Mouse (Mus musculus): ENCODE results near the gene Ptprn2. TPM values are rescaled to one million over a fixed set of nuclear protein-coding genes. Genes with fewer than 3 reads are reported as not detected.

Ptprn2 gene
- total RNA-seq, 2 experiments from 2014 or later, result 0.12 to 0.19 TPM

DNA sequence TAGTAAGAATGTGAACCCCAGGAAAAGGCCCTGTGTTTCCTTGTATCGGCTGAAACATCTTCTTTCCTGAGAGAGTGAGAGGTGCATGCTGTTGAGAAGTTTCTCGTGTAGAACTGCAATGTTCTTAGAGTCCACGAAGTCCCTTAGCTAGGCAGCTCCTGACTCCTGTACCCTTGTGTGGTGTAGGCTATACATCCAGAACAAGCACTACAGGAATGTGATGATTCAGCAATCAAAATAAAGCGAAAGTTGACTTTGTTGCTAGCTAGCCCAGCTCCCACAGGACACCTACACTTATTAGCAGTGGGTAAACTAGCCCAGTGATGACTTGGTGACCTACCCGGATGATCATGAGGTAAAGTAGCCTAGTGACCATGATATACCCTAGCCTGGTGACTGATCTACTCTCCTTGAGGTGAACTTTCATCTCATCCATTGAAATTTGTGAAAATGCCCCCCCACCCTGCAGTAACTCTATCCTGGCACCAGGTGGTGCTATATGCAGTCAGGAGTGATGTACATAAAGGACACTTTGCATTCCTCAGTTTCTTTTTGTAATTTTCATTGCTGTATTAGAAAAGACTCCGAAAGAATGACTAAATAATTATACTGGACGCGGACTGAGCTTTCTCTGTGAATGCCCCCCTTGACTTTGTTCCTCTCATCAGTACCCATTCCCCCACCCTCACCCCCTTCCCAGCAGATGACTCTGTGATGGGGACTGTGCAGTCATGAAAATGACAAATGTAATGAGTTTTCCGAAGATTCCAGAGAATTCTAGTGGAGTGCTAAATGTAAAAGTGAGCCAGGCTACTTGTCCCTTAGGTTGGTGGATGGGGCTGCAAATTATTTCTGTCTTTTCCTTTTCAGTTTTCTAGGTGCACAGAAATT, 140.1 kb downstream of the Ptprn2 start:
- peak; percentile 19 to 55 for DNase-seq
- intact Hi-C loops (cut with DNase I), result loop anchor here (10.0 kb wide), 2 partner anchors 699 to 729 kb away; no protein-coding TSS in a partner anchor

DNA sequence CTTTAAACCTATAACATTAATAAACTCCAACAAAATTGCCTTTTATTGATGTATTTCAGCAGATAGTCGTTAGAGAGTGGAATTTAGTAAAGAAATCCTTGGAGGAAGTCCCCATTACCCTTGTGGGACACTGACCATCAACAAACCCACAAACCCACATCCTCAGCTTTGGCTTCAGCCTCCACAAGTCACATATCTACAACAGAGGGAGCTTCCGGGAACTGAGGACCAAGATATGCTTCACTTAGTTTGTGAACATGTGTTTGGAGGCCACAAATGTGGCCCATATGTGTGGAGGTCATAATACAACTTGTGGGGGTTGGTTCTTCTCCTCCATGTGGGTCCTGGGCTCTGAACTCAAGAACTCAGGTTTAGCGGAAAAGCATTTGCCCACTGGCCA, 143.5 kb downstream of the Ptprn2 start:
- DNase-seq, result no peak
- intact Hi-C loops (cut with DNase I), result loop anchor here (10.0 kb wide), 2 partner anchors 696 to 726 kb away; no protein-coding TSS in a partner anchor

DNA sequence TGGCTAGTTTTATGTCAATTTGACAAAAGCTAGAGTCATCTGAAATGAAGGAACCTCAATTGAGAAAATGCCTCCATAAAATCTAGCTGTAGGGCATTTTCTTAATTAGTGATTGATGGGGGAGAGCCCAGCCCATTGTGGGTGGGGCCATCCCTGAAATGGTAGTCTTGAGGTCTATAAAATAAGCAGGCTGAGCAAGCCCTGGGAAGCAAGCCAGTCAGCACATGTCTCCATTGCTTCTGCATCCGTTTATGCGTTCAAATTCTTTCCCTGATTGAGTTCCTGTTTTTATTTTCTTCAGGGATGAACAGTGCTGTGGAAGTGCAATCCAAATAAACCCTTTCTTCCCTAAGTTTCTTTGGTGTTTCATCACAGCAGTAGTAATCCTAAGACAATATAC, 152.0 kb downstream of the Ptprn2 start:
- DNase-seq, result no peak
- intact Hi-C loops (cut with DNase I), result no loop called here

DNA sequence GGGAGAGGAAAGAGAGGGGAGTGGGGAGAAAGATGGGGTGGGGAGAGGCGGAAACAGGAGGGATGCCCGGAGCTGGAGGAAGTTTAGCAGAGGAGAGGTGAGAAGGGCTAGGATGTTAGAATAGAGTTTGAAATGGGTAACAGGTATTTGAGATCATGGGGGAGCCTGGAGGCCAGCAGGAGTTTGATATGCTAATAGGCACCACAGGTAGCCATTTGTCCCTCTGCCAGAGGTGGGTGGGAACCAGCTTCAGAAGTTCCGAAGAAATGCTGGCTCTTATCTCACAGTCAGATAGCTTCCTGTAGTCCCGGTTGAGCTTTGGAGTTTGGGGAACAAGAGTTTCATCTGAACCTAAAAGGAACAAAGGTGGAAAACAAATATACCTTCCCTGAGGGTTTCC, 155.4 kb downstream of the Ptprn2 start:
- no peak for DNase-seq
- intact Hi-C loops (cut with DNase I), result no loop called here

DNA sequence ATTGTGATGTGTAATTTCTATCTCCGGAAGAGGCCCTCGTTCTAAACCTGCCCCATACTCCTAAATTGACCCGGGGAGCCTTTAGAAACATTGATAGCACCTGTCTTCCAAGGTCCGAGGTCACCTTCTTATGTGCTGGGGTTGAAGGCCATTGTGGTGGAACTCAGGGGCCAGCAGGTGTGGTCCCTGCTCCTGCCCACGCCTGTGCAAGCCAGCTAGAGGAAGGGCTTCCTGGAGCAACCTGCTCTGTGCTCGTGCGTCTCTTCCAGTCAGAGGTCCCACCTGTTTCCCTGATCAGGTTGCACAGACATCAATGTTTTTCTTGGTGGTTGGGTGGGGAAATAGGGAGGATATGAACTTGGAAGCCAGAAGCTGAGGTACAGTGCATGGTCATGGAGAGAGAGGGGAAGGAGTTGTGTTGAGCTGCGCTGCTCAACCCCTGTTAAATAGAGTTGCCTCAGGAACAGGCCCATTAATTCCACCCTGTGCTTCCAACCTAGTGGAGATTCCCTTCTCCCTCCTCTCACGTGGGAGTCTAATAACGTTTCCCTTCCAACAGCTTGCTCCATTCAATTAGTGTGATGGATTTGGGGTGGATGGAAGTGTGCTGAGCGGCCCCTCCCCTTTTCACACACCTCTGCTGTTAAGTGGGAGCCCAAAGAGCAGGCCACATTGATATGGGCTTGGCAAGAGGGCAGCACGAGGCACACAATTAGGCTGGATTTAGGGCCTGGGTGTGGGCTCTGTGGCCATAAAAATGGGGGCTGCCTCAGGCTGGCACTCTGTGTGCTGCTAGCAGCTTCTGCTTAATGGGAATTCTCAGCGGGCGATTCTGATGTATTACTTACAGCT, 156.0 kb downstream of the Ptprn2 start:
- intact Hi-C loops (cut with DNase I), result no loop called here
- no peak for DNase-seq

DNA sequence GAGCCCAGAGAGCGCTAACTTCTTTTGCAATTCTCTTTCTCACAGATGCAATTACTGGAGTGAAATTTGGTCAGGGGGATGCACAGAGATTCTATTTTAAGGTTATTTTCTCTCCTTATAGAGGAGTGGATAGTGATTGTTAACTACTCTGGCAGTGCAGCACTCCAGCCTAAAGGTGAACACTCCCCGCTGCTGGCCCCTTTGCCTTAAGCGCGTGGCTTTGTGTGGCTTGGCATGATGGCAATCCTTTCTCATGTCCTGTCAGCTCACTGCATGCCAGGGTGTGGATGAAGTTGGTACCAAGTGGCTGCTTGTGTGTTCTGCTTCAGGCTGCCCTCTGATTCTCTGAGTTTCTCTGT, 156.7 kb downstream of the Ptprn2 start:
- intact Hi-C loops (cut with DNase I), result no loop called here
- DNase-seq, result no peak

DNA sequence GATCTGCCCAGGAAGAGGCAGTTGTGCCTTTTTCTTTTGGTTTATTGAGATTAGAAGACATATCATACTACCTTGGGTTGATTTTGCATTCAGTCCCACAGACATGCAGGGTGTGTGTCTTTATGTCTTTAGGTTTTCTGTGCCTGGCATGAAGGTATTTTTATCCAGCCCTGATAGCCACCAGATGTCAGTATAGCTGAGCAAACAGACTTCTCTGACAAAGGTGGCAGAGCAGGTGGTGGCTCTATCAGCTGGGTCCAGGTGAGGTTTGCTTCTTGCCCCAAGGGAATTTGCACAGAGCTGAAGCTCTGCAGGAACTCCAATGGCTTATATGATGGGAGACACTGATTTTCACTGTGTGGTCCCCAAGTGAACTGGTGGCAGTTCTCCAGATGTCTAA, 161.3 kb downstream of the Ptprn2 start:
- intact Hi-C loops (cut with DNase I), result no loop called here
- DNase-seq, result no peak

DNA sequence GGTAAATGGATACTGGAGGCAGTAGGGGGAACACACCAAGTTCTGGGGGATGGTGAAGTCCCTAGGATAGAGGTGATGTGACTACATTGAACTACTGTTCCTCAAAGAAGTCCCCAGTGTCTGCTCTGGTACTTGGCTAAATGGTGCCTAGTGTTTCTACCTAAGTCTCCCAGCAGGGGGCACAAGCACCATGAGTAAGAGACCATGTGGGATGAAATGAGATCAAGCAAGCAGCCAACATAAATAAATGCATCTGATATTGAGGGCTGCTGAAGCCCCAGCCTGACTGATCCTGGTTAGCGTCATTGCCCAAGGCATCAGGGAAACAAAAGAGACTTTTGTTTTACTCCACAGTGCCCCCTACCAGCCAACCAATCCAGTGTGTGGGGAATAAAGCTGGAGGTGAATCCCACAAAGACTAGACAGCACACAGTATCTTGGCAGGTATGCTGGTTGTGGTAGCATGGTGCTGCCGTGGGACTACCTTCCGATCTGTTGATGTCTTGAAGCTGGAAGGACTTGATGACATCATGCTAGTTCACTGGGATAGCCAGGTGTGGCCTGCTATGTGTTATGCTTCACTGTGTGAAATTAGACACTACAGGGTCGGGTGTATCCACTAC, 163.2 kb downstream of the Ptprn2 start:
- intact Hi-C loops (cut with DNase I), result no loop called here

DNA sequence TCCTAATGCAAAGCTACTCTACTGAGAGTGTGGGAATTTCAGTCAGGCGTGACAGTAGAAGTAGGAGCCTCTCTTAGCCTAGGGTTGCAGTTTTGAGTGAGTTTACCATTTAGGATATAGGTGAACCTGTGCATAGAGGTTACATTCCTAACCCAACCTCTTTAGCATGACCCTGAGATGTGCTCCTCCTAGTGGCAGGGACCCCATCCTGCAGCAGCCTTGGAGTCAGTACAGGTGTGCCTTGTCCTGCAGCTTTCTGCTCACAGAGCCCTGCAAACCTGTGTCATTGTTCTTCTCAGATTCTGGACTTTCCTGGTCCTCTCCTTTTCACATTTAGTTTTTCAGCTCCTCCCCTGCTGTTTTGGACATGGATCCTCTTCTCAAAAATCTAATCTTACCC, 168.2 kb downstream of the Ptprn2 start:
- no peak for DNase-seq
- intact Hi-C loops (cut with DNase I), result no loop called here

More for the DNA sequence above, 163.2 kb downstream of the Ptprn2 start:
- DNase-seq, result peak in 1 of 2 experiments; percentile 10

DNA sequence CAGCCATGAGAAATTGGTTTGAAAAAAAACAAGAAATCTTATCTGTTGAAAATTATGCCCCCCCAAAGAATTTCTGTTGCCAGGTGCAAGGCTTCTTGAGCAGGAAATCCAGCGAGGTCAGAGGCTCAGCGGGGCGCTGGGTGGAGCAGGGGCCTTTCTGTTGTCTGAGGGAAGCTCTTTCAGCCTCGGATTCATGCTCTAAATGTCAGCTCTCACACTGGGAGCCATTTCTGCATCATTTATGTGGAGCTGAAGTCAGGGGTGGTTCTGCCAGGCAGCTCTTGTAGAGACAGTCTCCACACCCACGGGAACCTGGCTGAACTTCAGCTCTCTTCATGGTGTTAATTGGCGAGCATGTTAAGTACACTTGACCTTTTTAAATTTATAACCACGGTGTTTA, 174.6 kb downstream of the Ptprn2 start:
- intact Hi-C loops (cut with DNase I), result no loop called here
- DNase-seq, result no peak

DNA sequence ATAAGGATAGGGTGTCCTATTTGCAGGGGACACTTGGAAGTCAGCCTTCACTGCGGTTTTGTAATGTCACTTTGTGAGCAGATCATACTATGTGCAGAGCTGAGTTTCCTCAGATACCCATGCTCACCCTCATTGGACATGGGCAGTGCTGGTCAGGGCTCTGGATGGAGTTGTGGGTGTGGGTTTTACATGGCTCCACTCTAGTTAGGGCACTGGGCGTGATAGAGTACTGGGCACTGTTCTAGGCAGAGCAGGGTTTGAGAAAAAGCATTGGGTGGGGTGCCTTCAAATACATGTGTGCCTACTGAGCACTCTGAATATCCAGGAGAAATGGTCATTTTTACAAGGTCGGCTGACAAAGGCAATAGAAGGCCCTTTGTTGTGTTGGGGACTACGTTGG, 175.5 kb downstream of the Ptprn2 start:
- intact Hi-C loops (cut with DNase I), result no loop called here
- DNase-seq, result no peak

DNA sequence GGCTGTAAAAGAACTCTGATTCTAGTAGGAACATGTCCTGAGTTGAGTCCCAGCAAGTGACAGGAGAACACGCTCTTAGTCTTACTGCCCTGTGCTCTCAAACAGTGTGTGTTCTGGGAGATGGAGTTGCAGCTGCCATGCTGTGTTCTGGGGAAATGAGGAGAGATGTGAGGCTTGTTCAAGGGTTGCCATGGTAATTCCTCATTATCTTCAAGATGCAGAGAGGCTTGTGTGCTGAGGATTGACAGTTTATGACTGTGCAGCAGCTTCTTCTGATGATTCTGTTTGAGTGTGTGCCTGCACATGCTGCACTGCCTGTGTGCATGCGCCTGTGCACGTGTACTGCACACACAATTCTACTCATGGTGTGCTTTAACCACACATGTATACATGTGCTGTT, 192.2 kb downstream of the Ptprn2 start:
- DNase-seq, result no peak
- intact Hi-C loops (cut with DNase I), result no loop called here

DNA sequence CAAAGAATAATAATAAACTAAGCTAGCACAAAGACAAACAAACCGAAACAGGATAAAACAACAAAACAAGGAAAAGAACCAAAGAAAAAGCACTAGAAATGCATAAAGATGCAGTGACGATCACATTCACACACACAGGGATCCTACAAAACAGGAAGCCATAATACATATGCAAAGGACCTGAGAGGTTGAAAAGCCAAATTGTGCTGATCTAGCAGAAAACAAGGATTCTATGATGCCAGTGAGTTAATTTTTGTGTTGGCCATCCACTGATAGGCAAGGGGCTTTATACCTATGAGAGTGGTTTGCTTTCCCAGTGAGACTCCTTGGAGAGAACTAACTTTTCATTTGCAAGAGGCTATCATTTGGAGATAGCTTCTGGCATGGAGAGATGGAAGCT, 204.3 kb downstream of the Ptprn2 start:
- DNase-seq, result no peak
- intact Hi-C loops (cut with DNase I), result no loop called here

DNA sequence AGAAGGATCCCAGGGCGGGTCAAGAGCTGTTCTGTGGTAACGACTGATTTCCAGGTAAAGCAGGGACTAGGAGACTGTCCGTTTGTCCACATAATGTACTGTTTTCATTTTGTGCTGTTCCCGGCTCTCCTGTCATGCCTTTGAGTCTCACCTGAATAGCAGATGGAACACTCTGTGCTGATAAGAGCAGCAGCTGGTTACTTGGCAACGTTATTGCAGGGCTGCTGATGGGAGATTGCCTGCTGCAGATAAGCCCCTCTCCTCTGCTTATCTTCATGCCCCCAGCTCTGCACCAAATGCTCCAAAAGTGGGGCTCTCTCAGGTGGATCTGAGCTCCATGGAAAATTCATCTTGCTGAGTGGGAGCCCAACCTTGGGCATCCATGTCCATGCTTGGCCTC, 224.0 kb downstream of the Ptprn2 start:
- DNase-seq, result no peak
- intact Hi-C loops (cut with DNase I), result no loop called here

DNA sequence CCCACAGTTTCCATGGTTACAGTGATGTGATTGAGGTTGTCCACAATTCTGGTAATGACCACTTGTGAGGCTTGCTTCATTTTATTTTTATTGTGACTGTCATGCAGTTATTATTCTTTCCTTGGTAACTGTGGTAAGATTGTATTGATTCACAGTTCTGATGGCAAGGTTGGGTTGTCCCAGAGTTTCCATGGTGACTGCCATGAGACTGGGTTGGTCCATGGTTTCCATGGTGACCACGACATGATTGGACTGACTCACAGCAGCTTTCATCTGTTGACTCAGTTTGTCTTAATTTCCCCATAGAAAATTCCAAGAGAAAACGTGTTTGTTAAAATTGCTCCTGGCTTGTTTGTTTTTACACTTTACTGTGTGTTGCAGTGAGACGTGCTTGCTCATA, 225.2 kb downstream of the Ptprn2 start:
- no peak for DNase-seq
- intact Hi-C loops (cut with DNase I), result no loop called here

DNA sequence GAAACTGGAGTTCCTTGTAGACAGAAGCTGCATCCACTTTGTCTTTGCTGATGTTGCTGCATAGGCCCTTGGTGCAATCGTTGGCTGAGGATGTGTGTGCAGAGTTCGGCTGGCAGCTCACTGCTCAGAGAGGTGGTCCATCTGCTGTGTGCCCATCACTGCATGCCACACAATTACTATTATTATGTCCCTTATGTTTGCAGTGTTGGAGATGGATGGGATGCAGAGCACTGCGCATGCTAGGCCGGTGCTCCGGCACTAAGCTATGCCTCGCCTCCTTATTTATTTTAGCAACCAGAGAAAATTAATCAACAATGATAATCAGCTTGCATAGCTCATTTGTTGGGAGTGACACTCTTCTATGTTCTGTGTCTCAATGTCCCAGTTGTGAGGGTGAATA, 225.6 kb downstream of the Ptprn2 start:
- intact Hi-C loops (cut with DNase I), result no loop called here
- DNase-seq, result no peak

DNA sequence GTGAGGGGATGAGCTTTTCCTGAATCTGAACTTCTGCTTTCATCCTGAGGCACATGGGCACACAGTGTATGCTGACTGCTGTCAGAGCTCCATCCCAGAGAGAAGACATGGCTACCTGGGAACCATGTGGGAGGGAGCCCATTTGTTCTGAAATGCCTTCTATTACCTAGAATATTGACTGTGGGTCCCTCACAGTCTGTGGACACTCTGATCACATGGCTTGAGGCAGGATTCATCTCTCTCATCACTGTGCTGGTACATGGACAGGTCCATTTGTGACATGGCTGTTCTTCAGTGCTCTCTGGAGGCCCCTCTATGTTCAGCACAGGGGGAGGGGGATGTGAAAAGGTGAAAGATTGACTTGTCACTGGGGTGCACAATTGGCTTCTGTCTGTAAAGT, 227.6 kb downstream of the Ptprn2 start:
- DNase-seq, result no peak
- intact Hi-C loops (cut with DNase I), result no loop called here

DNA sequence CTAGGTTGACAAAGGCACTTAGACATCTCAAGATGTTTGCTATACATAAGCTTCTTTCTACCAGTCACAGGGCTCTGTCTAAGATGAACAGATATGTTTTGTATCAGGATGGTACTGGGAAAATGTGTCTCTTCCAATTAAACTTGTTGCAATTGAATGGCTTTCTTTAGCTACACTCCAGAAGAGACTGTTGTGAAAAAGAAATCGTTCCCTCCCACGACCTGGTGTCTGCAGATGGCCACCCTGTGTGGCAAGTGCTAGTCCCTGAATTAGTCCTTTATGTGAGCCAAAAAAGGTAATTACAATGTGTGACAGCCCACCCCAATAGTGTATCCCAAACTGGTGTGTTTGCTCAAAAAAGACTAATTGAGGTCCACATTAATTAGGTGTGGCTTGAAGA, 235.5 kb downstream of the Ptprn2 start:
- no peak for DNase-seq
- intact Hi-C loops (cut with DNase I), result no loop called here

DNA sequence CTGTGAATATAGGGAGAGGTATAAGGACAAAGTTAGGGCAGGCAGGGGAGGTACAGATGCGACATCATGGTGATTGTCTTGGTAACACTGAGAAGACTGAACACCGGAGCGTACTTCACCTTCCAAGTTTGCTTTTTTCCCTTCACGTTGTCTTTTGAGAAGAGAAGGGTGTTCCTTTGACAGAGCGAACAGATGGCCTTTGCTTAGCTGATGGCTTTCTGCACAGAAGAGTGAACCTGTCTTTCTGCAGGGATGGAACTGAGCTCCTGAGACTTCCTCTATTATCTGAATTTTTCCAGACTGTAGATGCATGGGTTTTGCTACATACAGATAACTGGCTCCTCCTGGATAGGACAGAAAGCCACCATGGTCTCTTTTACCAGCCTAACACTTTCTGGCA, 254.6 kb downstream of the Ptprn2 start:
- intact Hi-C loops (cut with DNase I), result no loop called here

DNA sequence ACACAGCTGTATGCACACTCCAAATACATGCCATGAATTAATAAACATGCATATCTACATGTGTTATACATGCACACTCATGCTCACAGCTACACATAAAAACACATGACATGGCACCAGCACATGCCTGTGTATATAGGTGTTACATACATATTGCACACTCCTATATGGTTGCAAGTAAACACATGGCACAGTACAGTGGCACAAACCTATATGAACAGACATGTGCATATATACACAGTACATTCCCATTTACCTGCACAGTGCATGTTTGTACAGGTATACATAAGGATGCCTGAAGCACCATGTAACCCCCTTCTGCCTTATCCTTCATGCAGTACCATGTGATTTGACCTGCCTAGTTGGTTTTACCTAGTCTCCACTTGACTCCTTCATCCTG, 255.8 kb downstream of the Ptprn2 start:
- DNase-seq, result no peak
- intact Hi-C loops (cut with DNase I), result no loop called here

More for the DNA sequence above, 254.6 kb downstream of the Ptprn2 start:
- no peak for DNase-seq

DNA sequence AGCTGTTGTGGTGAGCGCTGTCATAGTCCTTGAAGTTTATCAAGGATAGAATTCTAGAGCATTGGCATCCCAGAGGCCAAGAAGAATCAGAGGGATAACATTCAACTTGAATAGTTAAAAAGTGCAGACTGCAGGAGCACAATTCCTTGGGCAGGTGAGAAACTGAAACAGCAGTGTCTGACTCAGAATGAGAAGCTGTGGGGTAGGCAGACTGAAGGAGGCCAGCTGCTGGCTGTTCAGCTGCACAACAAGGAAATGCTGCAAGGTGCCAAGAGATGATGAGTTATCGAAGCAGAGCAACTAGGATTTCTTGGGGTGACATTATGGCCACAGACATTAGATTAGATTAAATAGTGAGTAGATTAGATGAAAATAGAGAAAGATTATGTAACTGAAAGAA, 260.9 kb downstream of the Ptprn2 start:
- intact Hi-C loops (cut with DNase I), result no loop called here
- no peak for DNase-seq

Measured in heart, postnatal 14 days (tissue).